Mouse (Mus musculus): ENCODE results near the gene Cdon. TPM values are rescaled to one million over a fixed set of nuclear protein-coding genes. Genes with fewer than 3 reads are reported as not detected.

The Cdon gene
- total and polyA plus RNA-seq, 3 experiments: 1.0 to 1.5 TPM; not detected in 1

GRCm38 (mm10) chr9:35499946-35500345 lies 79.0 kb downstream of the Cdon start:
- H3K79me2 ChIP-seq (ENCODE audit: control insufficient read depth, insufficient read depth, low read length, poor library complexity): no peaks in the 10 kb centered on the region
- H3K36me3 ChIP-seq (ENCODE audit: control insufficient read depth in 1 of 2, insufficient read depth in 2 of 2, low read length in 2 of 2): no peaks in the 10 kb centered on the region
- no peak for DNase-seq (ENCODE audit: low read depth, low spot score)
- no peaks in the 10 kb centered on the region for H3K27me3 ChIP-seq (ENCODE audit: control insufficient read depth in 1 of 2, insufficient read depth in 2 of 2, low read length in 2 of 2)
- TF ChIP-seq ZKSCAN1 (IDR thresholded peaks at IDR 0.05; ENCODE audit: low read depth, low read length): no peak
- no peak for TF ChIP-seq TCF12 (IDR thresholded peaks at IDR 0.05; ENCODE audit: low read depth, low read length)
- no peak for TF ChIP-seq E2F4 (IDR thresholded peaks at IDR 0.05; ENCODE audit: borderline replicate concordance, low read depth, low read length)
- no peak for TF ChIP-seq UBTF (IDR thresholded peaks at IDR 0.05; ENCODE audit: borderline replicate concordance, insufficient read depth, low read depth, low read length)
- TF ChIP-seq JUND (IDR thresholded peaks at IDR 0.05; ENCODE audit: low read depth, low read length): no peak
- no peak for TF ChIP-seq GATA1 (IDR thresholded peaks at IDR 0.05; ENCODE audit: low read depth, low read length)
- no peak for TF ChIP-seq MYC (IDR thresholded peaks at IDR 0.05; ENCODE audit: low read depth, low read length)
- no peak for TF ChIP-seq NELFE (IDR thresholded peaks at IDR 0.05; ENCODE audit: low read depth, low read length)
- TF ChIP-seq MEF2A (IDR thresholded peaks at IDR 0.05; ENCODE audit: extremely low read depth, insufficient replicate concordance, low read depth, low read length, poor library complexity, severe bottlenecking): no peak
- TF ChIP-seq EP300 (IDR thresholded peaks at IDR 0.05; ENCODE audit: low read depth in 1 of 2, low read length in 2 of 2): no peak
- no peak for TF ChIP-seq ZNF384 (IDR thresholded peaks at IDR 0.05; ENCODE audit: low read depth, low read length)
- no peak for TF ChIP-seq POLR2A (IDR thresholded peaks at IDR 0.05; ENCODE audit: control insufficient read depth in 1 of 2, insufficient read depth in 1 of 2, low read depth in 1 of 2, low read length in 2 of 2, poor library complexity in 1 of 2)
- TF ChIP-seq MYB (IDR thresholded peaks at IDR 0.05; ENCODE audit: low read depth, low read length): no peak
- TF ChIP-seq POLR2AphosphoS2 (IDR thresholded peaks at IDR 0.05; ENCODE audit: low read length): no peak
- no peak for TF ChIP-seq HCFC1 (IDR thresholded peaks at IDR 0.05; ENCODE audit: low read depth, low read length)
- TF ChIP-seq CTCF (IDR thresholded peaks at IDR 0.05 in 2 of 3, conservative IDR thresholded peaks at IDR 0.05 in 1 of 3; ENCODE audit: control insufficient read depth in 1 of 3, insufficient read depth in 1 of 3, low read depth in 2 of 3, low read length in 3 of 3, poor library complexity in 1 of 3, severe bottlenecking in 1 of 3): no peak
- H3K4me3 ChIP-seq (ENCODE audit: control insufficient read depth in 1 of 2, insufficient read depth in 1 of 2, low read depth in 2 of 2, low read length in 2 of 2): no peak overlapping the region
- no peak overlapping the region for H3K9ac ChIP-seq (ENCODE audit: control insufficient read depth, low read depth, low read length, poor library complexity, severe bottlenecking)
- H3K4me1 ChIP-seq (ENCODE audit: control insufficient read depth in 1 of 2, insufficient read depth in 2 of 2, low read length in 2 of 2): no peaks in the 10 kb centered on the region
- H3K27ac ChIP-seq (ENCODE audit: control insufficient read depth, low read depth, low read length): no peak overlapping the region
- no peaks in the 10 kb centered on the region for H3K9me3 ChIP-seq (replicated peaks; ENCODE audit: insufficient read depth, low read length)

- Histone ChIP-seq H3K4me1 (ENCODE audit: control insufficient read depth in 1 of 2, insufficient read depth in 2 of 2, low read length in 2 of 2) (no peaks in the 10 kb centered on the region), H3K79me2 (ENCODE audit: control insufficient read depth, insufficient read depth, low read length, poor library complexity) (no peaks in the 10 kb centered on the region), H3K36me3 (ENCODE audit: control insufficient read depth in 1 of 2, insufficient read depth in 2 of 2, low read length in 2 of 2) (no peaks in the 10 kb centered on the region), H3K4me3 (ENCODE audit: control insufficient read depth in 1 of 2, insufficient read depth in 1 of 2, low read depth in 2 of 2, low read length in 2 of 2) (no peak overlapping the region), H3K27me3 (ENCODE audit: control insufficient read depth in 1 of 2, insufficient read depth in 2 of 2, low read length in 2 of 2) (no peaks in the 10 kb centered on the region), H3K27ac (ENCODE audit: control insufficient read depth, low read depth, low read length) (no peak overlapping the region), H3K9ac (ENCODE audit: control insufficient read depth, low read depth, low read length, poor library complexity, severe bottlenecking) (no peak overlapping the region), H3K9me3 (replicated peaks; ENCODE audit: insufficient read depth, low read length) (no peaks in the 10 kb centered on the region)
- DNase-seq (ENCODE audit: low read depth, low spot score): no peak
- TF ChIP-seq POLR2AphosphoS2 (IDR thresholded peaks at IDR 0.05; ENCODE audit: low read length) (no peak), CHD2 (IDR thresholded peaks at IDR 0.05; ENCODE audit: low read length) (no peak), USF1 (IDR thresholded peaks at IDR 0.05; ENCODE audit: low read depth, low read length) (no peak), MEF2A (IDR thresholded peaks at IDR 0.05; ENCODE audit: extremely low read depth, insufficient replicate concordance, low read depth, low read length, poor library complexity, severe bottlenecking) (no peak), MAX (IDR thresholded peaks at IDR 0.05; ENCODE audit: low read length) (no peak), POLR2AphosphoS5 (IDR thresholded peaks at IDR 0.05; ENCODE audit: borderline replicate concordance, low read depth, low read length) (no peak), USF2 (IDR thresholded peaks at IDR 0.05; ENCODE audit: borderline replicate concordance in 1 of 2, insufficient read depth in 1 of 2, low read depth in 1 of 2, low read length in 2 of 2) (no peak), RCOR1 (IDR thresholded peaks at IDR 0.05; ENCODE audit: low read depth, low read length) (no peak), CTCF (IDR thresholded peaks at IDR 0.05 in 2 of 3, conservative IDR thresholded peaks at IDR 0.05 in 1 of 3; ENCODE audit: control insufficient read depth in 1 of 3, insufficient read depth in 1 of 3, low read depth in 2 of 3, low read length in 3 of 3, poor library complexity in 1 of 3, severe bottlenecking in 1 of 3) (no peak), MXI1 (IDR thresholded peaks at IDR 0.05; ENCODE audit: low read depth, low read length) (no peak), MYB (IDR thresholded peaks at IDR 0.05; ENCODE audit: low read depth, low read length) (no peak), POLR2A (IDR thresholded peaks at IDR 0.05; ENCODE audit: control insufficient read depth in 1 of 2, insufficient read depth in 1 of 2, low read depth in 1 of 2, low read length in 2 of 2, poor library complexity in 1 of 2) (no peak), BHLHE40 (IDR thresholded peaks at IDR 0.05; ENCODE audit: borderline replicate concordance, low read depth, low read length) (no peak), ELF1 (IDR thresholded peaks at IDR 0.05; ENCODE audit: low read depth, low read length) (no peak), GATA1 (IDR thresholded peaks at IDR 0.05; ENCODE audit: low read depth, low read length) (no peak), SIN3A (IDR thresholded peaks at IDR 0.05; ENCODE audit: low read length) (no peak), ZNF384 (IDR thresholded peaks at IDR 0.05; ENCODE audit: low read depth, low read length) (no peak)
These were observed 81.6 kb downstream of the Cdon start for GRCm38 (mm10) chr9:35502361-35503000.
